Mouse (Mus musculus): ENCODE data around the gene P2ry2. TPM values are rescaled to one million over a fixed set of nuclear protein-coding genes. Genes with fewer than 3 reads are reported as not detected.

Gene P2ry2
- polyA plus RNA-seq, 1 experiment, result 2.4 TPM

- TF ChIP-seq CTCF (IDR thresholded peaks at IDR 0.05; ENCODE audit: borderline replicate concordance, insufficient read depth, low read length), result no peak
- no peak for TF ChIP-seq POLR2A (IDR thresholded peaks at IDR 0.05; ENCODE audit: low read depth, low read length)
- no peaks in the 10 kb centered on the region for H3K4me1 ChIP-seq (ENCODE audit: control insufficient read depth, insufficient read depth, low read length)
- H3K4me3 ChIP-seq (ENCODE audit: insufficient read depth, low read length), result no peak overlapping the region
- H3K27ac ChIP-seq (ENCODE audit: insufficient read depth, low read length), result no peak overlapping the region
Measured at GRCm38 (mm10) chr7:101028991-101029390, 16.3 kb upstream of the P2ry2 start.

GRCm38 (mm10) chr7:101028444-101028757 is 15.7 kb upstream of the P2ry2 start:
- H3K27ac ChIP-seq (ENCODE audit: insufficient read depth, low read length), result no peak overlapping the region
- H3K4me1 ChIP-seq (ENCODE audit: control insufficient read depth, insufficient read depth, low read length), result no peaks in the 10 kb centered on the region
- no peak overlapping the region for H3K4me3 ChIP-seq (ENCODE audit: insufficient read depth, low read length)
- TF ChIP-seq POLR2A (IDR thresholded peaks at IDR 0.05; ENCODE audit: low read depth, low read length) (no peak), CTCF (IDR thresholded peaks at IDR 0.05; ENCODE audit: borderline replicate concordance, insufficient read depth, low read length) (no peak)

- no peak for TF ChIP-seq POLR2A (IDR thresholded peaks at IDR 0.05; ENCODE audit: low read depth, low read length)
- TF ChIP-seq CTCF (IDR thresholded peaks at IDR 0.05; ENCODE audit: borderline replicate concordance, insufficient read depth, low read length), result no peak
- Histone ChIP-seq H3K4me3 (ENCODE audit: insufficient read depth, low read length) (no peak overlapping the region), H3K4me1 (ENCODE audit: control insufficient read depth, insufficient read depth, low read length) (no peaks in the 10 kb centered on the region), H3K27ac (ENCODE audit: insufficient read depth, low read length) (no peak overlapping the region)
Measured at GRCm38 (mm10) chr7:101027623-101028443, 15.2 kb upstream of the P2ry2 start.

- no peak overlapping the region for H3K4me3 ChIP-seq (ENCODE audit: insufficient read depth, low read length)
- no peak overlapping the region for H3K27ac ChIP-seq (ENCODE audit: insufficient read depth, low read length)
- H3K4me1 ChIP-seq (ENCODE audit: control insufficient read depth, insufficient read depth, low read length), result no peaks in the 10 kb centered on the region
- TF ChIP-seq CTCF (IDR thresholded peaks at IDR 0.05; ENCODE audit: borderline replicate concordance, insufficient read depth, low read length) (no peak), POLR2A (IDR thresholded peaks at IDR 0.05; ENCODE audit: low read depth, low read length) (no peak)
Measured at GRCm38 (mm10) chr7:101026836-101027235, 14.2 kb upstream of the P2ry2 start.

- Histone ChIP-seq H3K27ac (ENCODE audit: insufficient read depth, low read length) (no peak overlapping the region), H3K4me3 (ENCODE audit: insufficient read depth, low read length) (no peak overlapping the region), H3K4me1 (ENCODE audit: control insufficient read depth, insufficient read depth, low read length) (no peaks in the 10 kb centered on the region)
- TF ChIP-seq CTCF (IDR thresholded peaks at IDR 0.05; ENCODE audit: borderline replicate concordance, insufficient read depth, low read length), result no peak
- TF ChIP-seq POLR2A (IDR thresholded peaks at IDR 0.05; ENCODE audit: low read depth, low read length), result no peak
Measured at GRCm38 (mm10) chr7:101017492-101017891, 4.8 kb upstream of the P2ry2 start.

GRCm38 (mm10) chr7:101017021-101017461 is 4.4 kb upstream of the P2ry2 start:
- TF ChIP-seq CTCF (IDR thresholded peaks at IDR 0.05; ENCODE audit: borderline replicate concordance, insufficient read depth, low read length) (no peak), POLR2A (IDR thresholded peaks at IDR 0.05; ENCODE audit: low read depth, low read length) (no peak)
- no peaks in the 10 kb centered on the region for H3K4me1 ChIP-seq (ENCODE audit: control insufficient read depth, insufficient read depth, low read length)
- no peak overlapping the region for H3K27ac ChIP-seq (ENCODE audit: insufficient read depth, low read length)
- H3K4me3 ChIP-seq (ENCODE audit: insufficient read depth, low read length), result no peak overlapping the region

- Histone ChIP-seq H3K27ac (ENCODE audit: insufficient read depth, low read length) (no peak overlapping the region), H3K4me1 (ENCODE audit: control insufficient read depth, insufficient read depth, low read length) (no peaks in the 10 kb centered on the region), H3K4me3 (ENCODE audit: insufficient read depth, low read length) (no peak overlapping the region)
- no peak for TF ChIP-seq CTCF (IDR thresholded peaks at IDR 0.05; ENCODE audit: borderline replicate concordance, insufficient read depth, low read length)
Measured at GRCm38 (mm10) chr7:101014985-101015384, 2.3 kb upstream of the P2ry2 start.

- H3K4me1 ChIP-seq (ENCODE audit: control insufficient read depth, insufficient read depth, low read length), result no peaks in the 10 kb centered on the region
- no peak overlapping the region for H3K27ac ChIP-seq (ENCODE audit: insufficient read depth, low read length)
- no peak for TF ChIP-seq POLR2A (IDR thresholded peaks at IDR 0.05; ENCODE audit: low read depth, low read length)
- TF ChIP-seq CTCF (IDR thresholded peaks at IDR 0.05; ENCODE audit: borderline replicate concordance, insufficient read depth, low read length), result no peak
- no peak overlapping the region for H3K4me3 ChIP-seq (ENCODE audit: insufficient read depth, low read length)
Measured at GRCm38 (mm10) chr7:101014041-101014440, 1.4 kb upstream of the P2ry2 start.

GRCm38 (mm10) chr7:101011681-101012367 is 842 bp downstream of the P2ry2 start:
- H3K4me1 ChIP-seq (ENCODE audit: control insufficient read depth, insufficient read depth, low read length), result no peaks in the 10 kb centered on the region
- TF ChIP-seq CTCF (IDR thresholded peaks at IDR 0.05; ENCODE audit: borderline replicate concordance, insufficient read depth, low read length) (no peak), POLR2A (IDR thresholded peaks at IDR 0.05; ENCODE audit: low read depth, low read length) (peak; percentile 73)
- H3K4me3 ChIP-seq (ENCODE audit: insufficient read depth, low read length), result peak overlapping the region; percentile 60
- no peak overlapping the region for H3K27ac ChIP-seq (ENCODE audit: insufficient read depth, low read length)

GRCm38 (mm10) chr7:101010741-101011140 is 1.9 kb downstream of the P2ry2 start:
- TF ChIP-seq CTCF (IDR thresholded peaks at IDR 0.05; ENCODE audit: borderline replicate concordance, insufficient read depth, low read length) (no peak), POLR2A (IDR thresholded peaks at IDR 0.05; ENCODE audit: low read depth, low read length) (no peak)
- no peaks in the 10 kb centered on the region for H3K4me1 ChIP-seq (ENCODE audit: control insufficient read depth, insufficient read depth, low read length)
- H3K4me3 ChIP-seq (ENCODE audit: insufficient read depth, low read length), result peak overlapping the region; percentile 60
- H3K27ac ChIP-seq (ENCODE audit: insufficient read depth, low read length), result no peak overlapping the region
